Mouse (Mus musculus) kidney, adult 11 months (tissue): ENCODE measurements around the gene S100z.

ENCODE experiments used
- DNase-seq: peaks from one replicate; pipeline ENCODE4 v3.0.0; 2022

Gene S100z

DNA sequence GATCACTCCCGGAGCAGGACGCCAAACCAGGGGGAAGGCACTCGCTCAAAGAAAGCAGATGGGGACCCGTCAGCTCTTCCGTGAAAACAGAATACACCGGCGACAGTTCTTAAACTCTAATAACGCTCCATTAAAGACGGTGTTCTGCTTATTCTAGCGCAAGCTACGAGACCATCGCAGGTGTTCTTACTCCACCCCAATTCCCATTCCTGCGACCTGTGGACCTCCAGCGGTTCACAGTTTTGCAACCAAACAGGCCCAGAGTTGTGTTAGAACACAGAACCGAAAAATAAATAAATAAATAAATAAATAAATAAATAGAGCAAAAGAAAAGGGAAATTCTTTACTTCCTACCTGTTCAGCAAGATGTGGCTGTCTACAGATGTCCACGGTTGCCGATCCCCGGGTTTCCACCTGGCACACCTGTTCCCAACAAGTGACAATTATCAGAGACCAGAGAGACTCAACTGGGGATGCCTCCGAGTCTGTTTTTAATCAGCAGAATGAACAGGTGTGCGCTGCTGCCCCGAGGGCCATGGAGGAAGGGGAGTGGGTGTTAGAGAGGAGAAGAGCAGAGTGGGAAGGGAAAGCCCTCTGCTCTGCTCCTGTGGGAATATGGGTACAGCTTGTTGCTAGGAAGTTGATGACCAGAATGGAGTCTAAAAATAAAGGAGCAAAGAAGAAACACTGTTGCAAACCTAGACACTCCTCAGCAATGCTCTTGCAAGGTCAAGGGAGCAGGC, at the start of gene S100z:
TSS of gene S100z (minus strand) at position 51 of the 743 bp plus-strand sequence.
- DNase-seq: no peak

DNA sequence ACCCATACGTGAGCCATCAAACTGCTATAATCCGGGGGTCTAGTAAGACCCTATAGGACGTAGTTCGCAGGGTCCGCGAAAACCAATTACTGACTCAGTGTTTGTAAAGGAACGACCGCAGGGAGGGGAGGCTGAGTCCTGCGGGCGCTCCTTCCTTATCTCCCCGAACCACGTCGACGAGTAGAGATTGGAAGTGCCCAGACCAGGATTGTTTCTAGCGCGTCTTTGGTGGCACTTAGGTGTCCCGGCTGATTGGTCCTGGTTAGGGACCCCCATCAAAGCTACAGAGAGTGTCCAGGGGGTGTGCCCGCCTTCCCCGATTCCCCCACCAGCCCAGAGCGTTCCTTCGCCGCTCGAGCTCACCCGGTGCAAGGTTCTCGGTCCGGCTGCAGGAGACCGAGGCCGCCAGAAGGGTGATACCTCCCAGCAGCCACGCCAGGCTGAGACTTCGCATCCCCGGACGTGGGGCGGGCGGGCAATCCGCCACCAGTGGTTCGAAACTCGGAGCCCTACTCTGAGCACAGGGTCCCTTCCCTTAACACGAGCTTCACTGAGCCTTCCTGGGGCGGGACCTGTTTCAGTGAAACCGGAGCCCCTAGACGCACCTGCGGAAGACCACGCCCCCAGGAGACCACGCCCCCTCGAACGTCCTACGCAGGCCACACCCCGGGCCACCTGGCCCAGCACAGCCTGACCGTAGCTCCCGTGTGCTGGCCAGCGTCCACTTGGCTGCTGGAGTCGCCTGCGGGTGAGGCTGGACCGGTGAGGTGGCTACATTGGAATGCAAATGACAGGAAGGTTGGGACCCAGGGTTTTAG, 46.4 kb upstream of the S100z start, which contains the start of gene F2rl1:
TSS of gene F2rl1 (minus strand) at position 554 of the 818 bp plus-strand sequence.
- DNase-seq: peak; percentile 95

DNA sequence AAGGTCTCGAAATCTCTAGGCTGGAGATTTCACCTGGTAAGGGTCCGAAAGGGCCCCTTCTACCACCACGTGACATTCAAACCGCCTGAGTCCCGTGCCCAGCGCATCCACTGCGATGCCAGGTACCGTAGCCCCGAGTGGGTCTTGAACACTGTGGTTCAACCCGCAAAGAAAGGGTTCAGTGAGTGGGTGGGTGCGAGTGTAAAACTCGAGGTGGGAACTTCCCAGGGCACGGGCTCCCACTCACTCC, 45.8 kb upstream of the S100z start:
- DNase-seq: no peak

DNA sequence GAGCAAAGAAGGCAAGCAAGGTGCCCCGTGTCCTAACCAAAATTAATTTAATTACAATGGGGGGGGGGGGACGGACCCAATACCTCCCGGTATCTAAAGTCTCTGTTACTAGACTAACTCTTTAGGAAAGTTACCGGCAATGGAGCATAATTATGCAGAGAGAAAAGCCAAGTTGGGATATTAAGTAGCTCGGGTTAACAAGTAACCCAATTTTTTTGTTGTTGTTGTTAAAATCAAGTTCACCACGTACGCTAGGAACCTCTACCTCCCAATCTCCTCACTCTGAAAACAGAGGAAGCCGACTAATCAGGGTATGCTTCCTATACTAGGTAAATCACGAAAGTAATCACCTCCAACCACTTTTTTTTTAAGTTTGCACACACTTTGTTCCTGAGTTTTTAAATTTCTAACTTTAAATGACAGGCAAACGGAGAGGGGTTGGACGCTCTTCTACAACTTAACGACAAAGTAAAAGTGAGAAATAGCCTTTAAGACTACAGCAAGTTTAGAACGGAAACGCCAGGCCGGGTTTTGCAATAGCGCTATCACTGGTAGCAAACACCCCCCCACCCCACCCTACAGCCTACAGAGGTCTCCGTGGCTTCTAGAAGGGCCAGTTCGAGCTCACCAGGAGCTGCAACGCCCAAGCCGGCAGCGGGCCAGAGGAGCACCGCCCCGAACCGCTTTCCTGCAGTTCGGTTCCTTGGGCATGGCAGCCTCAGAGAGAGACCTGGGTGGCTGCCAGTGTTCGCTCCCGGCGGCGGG, 45.3 kb upstream of the S100z start:
- peak; percentile 83 for DNase-seq

DNA sequence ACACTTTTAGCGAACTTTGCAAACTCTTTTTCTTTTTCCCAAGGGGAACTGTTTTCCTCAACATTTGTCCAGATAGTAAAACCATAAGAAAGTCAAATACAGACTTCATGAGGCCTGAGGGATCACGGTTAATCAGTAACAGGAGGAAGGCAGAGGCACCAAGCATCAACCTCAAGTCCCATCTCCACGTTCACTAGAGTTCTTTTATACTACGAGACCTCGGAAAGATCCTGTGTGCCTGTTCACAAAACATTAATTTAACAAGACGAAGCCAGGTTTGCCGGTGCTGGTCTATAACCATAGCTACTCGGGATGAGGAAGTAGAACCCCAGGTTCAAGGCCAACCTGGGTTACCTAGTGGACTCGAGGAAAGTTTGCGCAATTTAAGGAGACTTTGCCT, 43.7 kb upstream of the S100z start:
- DNase-seq: no peak

DNA sequence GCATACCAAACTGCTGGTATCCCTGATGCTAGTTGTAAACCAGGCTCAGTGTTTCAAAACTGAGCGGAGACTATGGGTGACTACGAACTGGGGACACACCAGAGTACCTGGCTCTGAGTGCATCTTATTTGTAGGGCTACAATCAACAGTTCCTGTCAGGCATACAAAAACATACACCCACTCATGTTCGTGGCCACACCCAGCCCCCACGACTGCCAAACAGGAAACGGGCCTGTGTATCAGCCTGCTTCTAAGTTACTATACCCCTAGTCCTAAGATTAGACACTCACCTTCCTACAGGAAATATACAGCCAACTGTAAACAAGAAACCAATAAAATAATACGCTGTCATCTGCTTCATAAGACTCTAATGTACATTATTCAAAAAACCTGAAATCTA, 42.5 kb upstream of the S100z start:
- DNase-seq: no peak

DNA sequence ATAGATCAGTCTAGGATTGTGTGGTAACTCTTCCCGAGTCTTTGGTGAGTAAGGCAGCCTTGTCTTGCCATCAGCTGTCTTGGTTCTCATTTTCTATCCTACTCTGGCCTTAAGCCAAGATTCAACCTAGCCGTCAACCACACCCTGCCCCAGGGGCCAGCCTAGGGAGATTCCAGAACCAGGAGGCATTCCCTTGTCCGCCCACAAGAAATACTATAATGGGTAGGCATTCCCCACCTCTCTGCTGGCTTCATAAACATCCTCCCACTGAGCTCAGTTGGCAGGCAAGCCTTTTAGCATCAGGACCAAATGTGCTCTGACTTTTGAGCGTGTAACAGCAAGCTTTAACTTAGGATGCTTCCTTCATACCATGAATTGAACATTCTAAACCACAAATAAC, 36.2 kb upstream of the S100z start:
- DNase-seq: no peak

DNA sequence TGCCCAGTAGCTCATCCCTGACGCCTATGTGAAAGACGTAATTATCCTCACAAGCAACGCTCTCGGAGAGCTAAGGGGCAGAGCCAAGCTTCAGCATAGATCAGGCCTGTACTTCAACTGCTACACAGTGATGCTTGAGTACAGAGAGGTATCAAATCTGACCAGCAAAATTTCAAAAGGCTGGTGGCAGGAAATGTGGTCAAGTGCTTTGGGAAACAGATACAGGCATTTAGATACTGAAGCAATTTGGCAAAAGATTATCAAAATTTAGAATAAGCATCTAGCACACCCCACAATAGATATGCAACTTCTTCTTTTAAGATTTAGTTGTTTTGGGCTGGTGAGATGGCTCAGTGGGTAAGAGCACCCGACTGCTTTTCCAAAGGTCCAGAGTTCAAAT, 31.5 kb upstream of the S100z start:
- DNase-seq: no peak

DNA sequence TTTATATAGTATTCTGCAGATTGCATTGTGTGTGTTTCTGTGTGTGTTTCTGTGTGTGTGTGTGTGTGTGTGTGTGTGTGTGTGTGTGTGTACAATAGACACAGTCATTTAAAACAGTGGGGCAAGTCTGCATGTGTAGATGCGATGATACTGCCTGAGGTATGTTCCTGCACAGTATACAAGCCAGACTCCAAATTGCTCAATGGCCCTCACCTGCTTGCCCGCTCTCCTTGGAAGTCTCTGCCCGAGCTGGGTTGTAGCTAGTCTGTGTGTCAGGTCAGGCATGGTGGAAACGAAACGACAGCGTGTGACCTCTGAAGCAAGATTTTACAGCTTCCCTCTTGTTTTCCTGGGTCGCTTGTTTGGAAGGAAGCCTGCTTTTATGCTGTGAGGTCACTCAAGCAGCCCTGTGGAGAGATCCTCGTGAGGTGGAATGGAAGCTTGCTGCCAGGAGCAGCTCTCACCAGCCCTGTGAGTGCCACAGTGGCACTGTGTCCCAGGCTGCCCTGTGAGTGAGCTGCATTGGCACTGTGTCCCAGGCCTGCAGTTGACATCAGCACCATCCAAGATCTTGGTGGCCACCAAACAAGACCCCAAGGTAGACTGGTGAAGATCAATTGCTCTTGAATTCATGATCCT, 24.9 kb upstream of the S100z start:
- DNase-seq: no peak

DNA sequence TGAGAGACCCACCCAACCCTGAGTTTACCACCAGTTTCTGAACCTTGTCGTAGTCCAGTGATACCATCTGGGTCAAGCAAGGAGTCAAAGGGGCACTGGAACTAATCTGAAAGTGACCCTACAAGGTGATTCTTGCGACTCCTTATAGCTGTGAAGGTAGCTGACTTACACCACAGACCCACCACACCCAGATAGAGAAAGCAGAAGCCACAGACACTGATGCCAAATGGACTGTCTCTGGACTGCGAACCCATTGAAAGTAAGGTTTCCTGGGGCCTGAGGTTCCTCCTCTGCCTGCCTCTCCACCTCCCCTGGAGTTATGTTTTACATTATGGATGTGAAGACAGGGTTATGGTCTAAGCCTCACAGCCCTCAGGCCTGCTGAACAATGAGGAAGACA, 18.1 kb upstream of the S100z start:
- DNase-seq: no peak

DNA sequence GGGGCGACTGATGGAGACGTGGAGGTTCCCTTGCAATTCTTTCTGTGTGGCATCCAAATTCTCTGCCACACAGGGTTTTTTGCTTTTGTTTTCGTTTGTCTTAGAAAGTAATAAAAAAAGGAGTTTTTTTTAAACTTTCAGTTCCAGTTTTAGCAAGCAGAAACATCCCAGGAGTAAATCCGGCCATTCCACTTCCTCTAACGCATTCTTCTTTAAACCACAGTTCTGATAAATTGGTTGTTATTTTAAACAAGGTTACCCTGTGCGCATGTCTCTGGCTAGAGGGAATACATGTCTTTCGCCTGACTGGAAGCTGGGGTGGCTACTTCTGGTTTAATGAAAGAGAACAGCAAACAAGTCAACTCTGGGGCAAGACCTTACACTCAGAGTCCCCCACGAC, 16.3 kb upstream of the S100z start:
- DNase-seq: no peak

DNA sequence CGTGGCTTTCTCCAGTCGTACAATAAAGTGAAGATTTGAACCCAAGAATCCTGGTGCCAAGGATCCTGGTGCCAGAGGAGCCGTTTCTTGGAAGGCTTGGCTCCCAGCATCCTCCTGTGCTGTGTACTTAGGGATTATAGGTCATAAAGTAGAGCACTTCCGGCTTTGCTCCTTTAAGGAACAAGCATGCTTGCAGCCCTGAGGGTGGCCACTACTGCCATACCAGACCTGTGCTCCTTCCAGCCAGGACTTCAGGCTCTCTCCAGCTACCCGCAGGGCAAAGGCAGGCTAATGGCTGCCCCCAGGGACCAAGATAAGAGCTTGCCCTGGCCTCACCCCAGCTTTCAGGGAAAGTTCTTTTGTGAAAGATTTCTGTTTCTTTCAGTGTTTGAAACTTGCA, 14.8 kb upstream of the S100z start:
- no peak for DNase-seq

DNA sequence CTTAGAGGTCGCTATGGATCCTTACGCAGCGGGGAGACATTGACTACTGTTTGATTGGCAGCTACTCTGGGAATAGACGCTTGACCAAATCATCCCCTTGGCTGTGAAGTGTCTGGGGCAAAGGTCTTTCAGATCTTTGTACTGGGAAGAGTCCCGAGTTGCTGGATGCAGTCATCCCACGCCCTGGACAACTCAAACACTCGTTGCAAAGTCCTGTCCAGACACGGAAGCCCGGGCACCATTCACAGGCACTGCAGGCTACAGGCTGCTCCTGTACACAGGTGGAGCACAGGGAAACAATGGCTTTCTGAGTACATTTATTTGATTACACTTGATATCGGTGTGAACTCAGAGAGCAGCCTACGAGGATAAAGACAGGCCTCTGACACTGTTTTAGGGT, 12.8 kb upstream of the S100z start:
- peak; percentile 24 for DNase-seq

DNA sequence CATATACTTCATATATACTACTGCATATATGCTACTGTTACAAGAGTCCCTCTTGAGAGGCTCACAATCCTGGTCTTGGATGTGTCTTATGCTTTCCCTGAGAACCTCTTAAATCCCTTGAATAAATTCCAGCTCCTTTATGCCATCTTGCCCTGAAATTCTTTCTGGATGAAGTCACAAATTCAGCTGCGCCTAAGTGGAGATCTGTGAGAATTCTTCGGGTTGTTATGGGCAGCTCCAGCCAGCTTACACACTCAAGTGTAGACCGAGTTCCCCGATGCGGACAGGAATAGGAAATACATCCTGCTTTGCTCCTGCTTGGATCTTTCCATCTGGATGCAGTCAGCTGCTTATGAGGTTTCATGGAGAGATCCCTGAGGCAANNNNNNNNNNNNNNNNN, 6.1 kb upstream of the S100z start:
- peak; percentile 23 for DNase-seq

DNA sequence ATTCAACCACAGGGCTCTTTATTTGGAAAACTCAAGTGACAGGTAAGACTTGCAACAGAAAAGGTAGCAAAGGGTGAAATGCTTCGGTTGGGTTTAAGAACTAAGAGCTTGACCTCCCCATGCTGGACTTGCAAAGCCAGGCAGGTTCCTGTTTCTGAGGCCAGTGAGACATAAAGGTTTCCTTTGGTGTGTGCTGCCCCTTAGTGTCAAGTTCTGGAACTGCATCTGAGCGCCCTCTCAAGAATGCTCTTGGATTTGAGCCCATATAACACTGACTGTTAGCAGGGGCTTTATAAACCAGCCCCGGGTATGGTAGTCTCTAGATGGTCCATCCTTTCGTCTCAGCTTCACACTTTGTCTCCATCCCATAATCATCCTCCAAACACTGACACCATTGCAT, 2.9 kb upstream of the S100z start:
- DNase-seq: peak; percentile 65

DNA sequence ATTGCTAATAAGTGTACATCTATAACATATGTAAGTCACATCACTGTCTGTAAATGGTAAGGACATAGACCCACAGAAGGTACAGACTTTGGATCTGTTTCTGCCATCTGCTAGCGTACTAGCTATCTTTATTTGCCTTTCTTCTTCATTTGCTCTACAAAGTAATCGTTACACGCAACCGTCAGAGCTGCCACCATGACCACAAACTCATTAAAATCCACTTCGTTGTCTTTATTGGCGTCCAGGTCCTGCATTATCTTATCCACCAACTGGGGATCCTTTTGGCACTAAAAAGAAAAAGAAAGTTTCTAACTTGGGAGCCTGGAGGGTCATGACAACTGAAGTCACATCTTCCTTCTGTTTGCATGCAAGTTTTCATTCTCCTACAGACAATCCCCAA, 1.3 kb downstream of the S100z start:
- DNase-seq: no peak

DNA sequence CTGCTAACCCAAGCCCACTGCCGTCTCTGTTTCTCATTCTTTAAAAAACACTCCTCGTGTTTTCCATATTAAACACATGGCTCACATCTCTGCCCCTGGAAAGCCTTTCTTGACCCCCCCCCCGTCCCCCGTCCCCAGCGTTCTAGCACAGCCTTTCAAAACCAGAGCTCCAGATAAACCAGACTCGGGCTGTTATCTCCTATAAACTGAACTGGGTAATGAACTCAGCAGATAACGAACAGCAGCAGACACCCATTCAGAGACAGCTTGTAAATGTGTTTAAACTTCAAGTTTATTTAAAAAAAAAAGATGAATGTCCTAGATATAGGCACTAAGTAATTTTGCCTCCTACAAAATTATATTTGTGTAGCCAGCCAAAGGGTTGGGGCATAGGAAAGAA, 3.4 kb downstream of the S100z start:
- DNase-seq: no peak

DNA sequence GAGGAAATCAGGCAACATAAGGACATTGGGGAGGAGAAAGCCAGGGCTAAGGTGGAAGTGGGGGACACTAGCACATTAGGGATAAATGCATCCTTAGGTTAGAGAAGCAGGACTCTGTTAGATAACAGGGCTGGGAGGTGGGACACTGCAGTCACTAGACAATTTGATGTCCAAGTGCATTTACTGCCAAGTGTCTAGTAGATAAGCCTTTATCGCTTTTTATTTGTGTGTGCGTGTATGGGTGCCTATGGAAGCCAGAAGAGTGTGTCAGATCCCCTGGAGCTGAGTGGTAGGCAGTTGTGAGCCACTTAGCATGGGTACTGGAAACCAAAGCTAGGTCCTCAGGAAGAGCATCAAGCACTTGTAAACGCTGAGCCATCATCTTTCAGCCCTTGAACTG, 4.2 kb downstream of the S100z start:
- no peak for DNase-seq

DNA sequence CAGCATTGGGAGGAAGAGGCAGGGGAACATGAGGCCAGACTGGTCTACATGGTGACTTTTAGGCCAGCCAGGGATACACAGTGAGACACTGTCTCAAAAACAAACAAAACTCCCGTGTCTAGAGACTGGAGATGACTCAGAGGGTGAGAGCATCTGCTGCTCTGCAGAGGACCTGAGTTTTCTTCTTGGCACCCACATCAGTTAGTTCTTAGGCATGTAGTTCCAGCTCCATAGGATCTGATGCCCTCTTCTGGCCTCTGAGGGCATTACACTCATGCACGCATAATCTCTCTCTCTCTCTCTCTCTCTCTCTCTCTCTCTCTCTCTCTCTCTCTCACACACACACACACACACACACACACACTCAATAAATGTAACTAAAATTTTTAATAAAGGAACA, 7.6 kb downstream of the S100z start:
- DNase-seq: no peak

DNA sequence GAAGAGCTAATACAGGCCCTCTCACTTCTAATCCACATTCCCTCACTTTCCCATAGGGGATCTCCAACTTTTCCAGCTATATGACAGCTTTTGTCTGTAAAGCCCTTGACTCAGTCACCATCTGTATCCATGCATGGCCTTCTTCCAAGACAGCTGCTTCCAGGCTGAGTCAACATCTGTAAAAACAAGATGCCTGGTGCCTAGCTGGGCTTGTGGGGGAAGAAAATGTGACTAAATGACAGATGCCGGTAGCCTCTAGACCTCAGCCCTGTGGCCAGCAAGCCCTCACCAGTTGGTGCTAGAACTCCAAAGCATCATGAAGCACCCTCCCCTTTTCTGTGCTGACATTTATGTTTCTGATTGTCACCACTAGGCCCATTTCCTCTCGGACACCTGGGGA, 27.0 kb downstream of the S100z start:
- no peak for DNase-seq

DNA sequence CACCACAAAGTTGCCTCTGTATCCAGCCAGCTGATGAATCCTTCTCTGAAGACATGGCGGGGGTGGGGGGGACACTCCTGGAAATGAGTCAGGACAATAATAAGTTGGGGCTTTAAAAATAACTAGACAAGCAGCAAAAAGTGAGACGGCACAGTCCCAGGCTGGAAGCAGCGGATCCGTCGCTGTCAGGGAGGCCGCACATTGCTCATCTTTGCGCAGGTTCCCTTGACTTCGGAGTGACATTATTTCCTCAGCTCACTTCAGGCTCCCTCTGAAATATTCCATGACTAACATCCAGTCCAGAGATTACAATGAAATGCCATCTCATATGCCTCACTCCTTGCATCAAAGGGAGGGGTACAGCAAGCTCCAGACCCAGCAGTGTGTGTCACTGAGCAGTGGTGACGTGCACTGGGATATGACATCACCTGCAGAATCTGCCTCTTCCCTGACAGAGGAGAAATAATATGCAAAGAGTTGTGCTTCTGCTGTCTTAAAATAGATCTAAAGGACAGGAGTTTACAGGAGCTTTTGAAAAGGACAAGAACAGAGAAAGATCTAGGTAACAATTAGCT, 27.8 kb downstream of the S100z start:
- DNase-seq: no peak

DNA sequence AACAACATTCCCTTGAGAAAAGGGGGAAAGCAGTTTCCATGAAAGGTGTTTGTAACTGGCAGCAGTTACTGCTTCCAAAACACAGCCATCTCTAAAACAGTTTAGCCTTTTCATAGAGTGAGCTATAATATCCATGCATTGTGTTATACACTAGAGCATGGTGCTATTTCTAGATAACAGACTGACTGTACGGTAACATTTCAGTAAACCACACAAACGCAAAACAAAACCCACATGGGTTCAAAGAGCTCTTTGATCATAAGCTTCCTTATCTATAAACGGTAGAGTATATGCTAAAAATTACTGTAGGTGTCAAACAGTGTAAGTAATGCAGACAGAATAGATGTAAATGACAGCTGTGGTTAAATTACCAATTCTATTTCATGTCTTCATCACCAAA, 28.8 kb downstream of the S100z start:
- no peak for DNase-seq

DNA sequence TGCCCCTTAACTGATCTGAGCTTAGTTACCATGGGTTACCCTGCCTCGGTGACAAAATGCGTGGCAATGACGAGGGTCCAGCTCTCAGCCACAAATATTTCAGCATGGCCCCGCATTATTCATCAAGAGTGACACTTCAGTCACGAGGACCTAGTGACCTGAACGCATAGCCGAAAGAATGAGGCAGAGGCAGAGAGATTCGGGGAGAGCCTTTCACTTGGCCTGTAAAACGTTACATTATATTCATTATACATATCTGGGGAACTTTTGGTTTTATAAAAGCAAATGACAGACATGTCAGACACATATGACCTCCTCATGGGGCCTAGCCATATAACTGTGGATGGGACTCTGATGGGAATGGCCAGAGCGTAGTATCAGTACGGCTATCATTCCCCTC, 33.7 kb downstream of the S100z start, which contains the start of gene Crhbp:
TSS of gene Crhbp (minus strand) at position 101 of the 400 bp plus-strand sequence.
- DNase-seq: no peak
